Mouse (Mus musculus) spleen, embryonic (tissue): ENCODE data around the gene Atp8a1.
"Not testable (repeated sequence)": the region's sequence is repeated elsewhere in the genome, so short reads cannot be mapped to it uniquely, and the experiment has no call there.

ENCODE experiments used
- CTCF ChIA-PET: fragments of 350-600 bp; sonication (Branson Sonifier 250); formaldehyde crosslinking; loops from one replicate; lab custom pipeline; 2022; lab: Charles Lee

Atp8a1 gene

DNA sequence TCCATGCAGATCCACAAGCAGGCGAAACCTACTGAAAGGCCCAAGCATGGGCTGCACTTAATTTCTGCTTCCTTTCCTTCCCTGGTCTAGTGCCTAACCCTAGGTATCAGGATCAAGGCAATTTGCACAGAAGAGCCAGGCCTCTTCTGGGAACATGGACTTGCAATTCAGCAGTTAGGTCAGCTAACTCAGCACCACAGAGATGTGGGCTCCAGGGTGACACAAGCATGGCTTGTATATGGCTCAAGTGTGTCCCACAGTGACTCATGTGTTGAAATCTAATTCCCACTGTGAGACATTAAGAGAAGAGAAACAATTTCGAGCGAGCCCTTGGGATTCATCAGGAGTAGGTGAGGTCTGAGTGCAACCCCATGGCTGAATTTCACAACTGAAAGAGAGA is 18.9 kb downstream of the Atp8a1 start:
- CTCF ChIA-PET = no interaction called here

DNA sequence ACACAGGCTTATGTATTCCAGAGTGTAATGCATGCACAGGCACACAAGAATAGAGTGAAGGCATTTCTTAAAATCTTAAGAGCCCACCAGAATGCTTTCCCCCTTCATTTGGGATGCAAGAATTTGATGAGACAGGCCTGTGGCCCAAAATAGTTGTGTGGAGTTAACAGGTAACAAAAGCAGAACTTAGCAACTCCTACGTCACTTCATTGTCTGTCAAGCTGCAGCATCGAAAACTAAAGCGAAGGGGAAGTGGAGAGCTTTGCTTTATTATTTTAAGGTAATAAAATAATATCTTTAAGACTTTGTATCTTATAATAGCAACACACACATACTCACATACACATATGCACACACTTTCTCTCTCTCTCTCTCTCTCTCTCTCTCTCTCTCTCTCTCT is 20.3 kb downstream of the Atp8a1 start:
- CTCF ChIA-PET = no interaction called here

DNA sequence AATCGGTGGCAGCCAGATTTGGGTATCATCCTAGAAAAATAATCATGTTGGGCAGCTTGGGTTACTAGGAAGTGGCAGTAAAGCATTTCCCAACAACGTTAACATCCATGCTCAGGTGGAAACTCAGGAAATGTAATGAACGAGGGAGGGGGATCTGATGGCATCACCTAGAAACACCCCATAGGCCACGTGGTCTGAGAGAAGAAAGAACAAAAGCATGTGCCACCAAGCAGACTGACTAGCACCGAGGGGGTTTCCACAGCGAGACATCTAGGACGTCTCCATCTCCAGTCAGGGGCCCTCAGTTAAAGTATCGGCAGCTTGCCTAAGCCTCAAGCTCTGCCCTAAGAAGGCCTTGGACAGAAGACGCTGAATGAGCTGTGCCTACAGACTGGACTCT is 21.0 kb downstream of the Atp8a1 start:
- CTCF ChIA-PET = no interaction called here

DNA sequence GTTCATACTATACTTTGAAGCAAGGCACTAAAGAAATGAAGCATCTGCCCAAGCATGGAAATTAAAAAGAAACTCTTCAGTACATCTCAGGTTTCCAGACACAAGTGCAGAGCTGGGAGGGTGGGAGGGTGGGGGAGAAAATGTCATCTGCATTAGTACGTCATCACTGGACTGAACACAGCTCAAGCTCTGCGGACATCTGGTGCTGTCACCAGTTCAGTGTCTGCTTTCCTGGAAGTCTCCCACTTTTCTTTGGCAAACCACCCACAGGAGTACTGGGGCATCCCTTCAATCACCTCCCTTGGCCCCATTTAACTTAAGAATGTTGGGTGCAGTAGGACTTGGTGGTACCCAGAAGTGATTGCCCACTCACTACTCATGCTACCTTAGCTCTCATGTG is 22.6 kb downstream of the Atp8a1 start:
- CTCF ChIA-PET = no interaction called here

DNA sequence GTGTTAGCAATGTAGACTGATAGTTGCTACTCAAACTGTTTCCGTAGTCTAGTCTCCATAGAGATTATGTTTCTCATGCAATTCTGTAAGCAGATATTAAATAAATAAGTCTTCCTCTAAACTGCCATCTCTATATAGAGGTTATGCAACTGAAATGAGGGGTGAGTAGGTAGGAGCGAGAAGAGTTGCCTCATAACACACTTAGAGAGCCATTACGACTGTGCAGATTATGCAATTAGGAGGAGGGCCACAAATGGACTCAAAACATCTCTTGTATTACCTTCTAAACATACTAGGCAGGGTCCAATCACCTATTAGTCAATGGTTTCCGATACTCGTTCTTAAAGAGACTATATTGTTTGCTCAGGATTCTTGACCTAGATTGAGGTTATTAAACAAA is 23.5 kb downstream of the Atp8a1 start:
- CTCF ChIA-PET = interaction anchor here (0.6 to 0.8 kb wide), 3 partner anchors 19 to 517 kb away, joined by 3 to 6 read pairs (median 4); partner anchors contain the start of gene Slc30a9

DNA sequence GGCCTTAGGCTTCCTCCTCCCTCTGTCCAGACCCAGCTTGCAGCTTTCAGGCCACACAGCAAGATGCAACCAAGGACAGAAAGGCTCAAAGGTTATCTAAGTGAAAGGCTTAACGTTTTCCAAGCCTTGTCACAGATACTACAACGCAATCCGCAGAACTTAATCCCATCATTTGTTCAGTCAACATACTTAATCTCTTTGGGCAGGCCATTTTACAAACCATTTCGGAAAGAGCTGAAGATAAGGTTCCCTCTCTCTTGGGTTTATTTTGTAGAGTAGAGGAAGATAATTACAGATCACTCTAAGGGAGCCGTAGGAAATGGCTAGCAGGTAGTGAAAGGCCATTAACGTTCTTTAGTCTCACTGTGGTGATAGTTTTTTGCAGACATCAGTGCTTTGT is 24.6 kb downstream of the Atp8a1 start:
- CTCF ChIA-PET = interaction anchor here (1.2 kb wide), 1 partner anchor 22 kb away, joined by 3 read pairs; no protein-coding TSS in a partner anchor

DNA sequence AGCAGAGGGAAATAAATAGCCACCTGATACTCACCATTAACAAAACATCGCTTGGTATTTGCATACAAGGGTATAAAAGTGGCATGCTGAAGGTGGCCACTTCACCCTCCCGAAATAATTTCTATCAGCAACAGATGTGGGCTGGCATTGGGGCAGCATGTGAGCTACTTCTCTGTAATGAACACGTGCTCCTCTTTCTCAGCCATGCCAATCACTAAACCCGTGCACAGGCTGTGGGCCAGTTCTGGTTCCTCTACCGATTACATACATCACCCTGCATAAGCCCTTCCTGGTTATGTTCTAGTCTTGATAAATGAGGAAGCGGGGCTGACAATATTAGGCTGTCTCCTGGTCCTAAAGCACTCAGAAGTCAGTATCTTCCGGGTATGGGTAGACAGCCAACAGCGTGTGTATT is 25.2 kb downstream of the Atp8a1 start:
- CTCF ChIA-PET = interaction anchor here (0.7 to 1.2 kb wide), 4 partner anchors 23 to 190 kb away, joined by 3 read pairs; no protein-coding TSS in a partner anchor

DNA sequence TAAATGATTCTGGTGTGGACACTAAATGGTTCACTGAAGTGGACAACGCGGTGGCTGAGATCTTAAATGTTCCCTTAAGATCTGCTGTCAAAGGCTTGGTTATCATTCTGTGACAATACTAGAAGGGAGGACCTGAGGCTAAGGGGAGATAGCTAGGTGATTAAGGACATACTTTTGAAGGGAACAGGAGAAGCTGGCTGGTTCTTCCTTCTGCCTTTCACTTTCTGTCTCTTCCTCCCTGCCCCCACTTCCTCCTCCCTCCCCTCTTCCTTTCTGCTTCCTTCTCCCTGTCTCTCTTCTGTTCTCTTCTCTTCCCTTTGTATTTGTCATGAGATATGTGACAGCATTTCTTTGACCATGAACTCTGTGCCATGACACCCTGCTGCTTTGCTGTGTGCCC is 26.0 kb downstream of the Atp8a1 start:
- CTCF ChIA-PET = interaction anchor here (0.7 kb wide), 2 partner anchors 133 to 191 kb away, joined by 3 read pairs; no protein-coding TSS in a partner anchor

DNA sequence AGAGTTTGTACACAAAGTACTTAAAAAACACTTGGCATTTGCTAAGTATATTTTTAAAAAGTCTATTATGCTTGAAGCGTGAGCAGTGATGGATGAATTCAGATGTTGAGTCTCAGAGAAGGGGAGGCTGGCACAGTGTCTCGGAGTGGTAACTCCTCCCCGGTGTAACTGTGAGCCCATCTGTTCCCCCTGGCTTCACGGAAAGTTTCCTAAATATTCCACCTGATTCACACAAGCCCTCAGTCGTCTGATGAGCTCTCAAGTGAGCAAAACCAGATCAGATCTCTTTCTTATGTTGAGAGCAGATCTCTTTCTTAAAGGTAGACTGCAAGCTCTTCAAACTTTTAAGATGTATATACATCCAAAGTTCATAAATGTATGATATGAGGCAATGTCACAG is 27.8 kb downstream of the Atp8a1 start:
- CTCF ChIA-PET = no interaction called here

DNA sequence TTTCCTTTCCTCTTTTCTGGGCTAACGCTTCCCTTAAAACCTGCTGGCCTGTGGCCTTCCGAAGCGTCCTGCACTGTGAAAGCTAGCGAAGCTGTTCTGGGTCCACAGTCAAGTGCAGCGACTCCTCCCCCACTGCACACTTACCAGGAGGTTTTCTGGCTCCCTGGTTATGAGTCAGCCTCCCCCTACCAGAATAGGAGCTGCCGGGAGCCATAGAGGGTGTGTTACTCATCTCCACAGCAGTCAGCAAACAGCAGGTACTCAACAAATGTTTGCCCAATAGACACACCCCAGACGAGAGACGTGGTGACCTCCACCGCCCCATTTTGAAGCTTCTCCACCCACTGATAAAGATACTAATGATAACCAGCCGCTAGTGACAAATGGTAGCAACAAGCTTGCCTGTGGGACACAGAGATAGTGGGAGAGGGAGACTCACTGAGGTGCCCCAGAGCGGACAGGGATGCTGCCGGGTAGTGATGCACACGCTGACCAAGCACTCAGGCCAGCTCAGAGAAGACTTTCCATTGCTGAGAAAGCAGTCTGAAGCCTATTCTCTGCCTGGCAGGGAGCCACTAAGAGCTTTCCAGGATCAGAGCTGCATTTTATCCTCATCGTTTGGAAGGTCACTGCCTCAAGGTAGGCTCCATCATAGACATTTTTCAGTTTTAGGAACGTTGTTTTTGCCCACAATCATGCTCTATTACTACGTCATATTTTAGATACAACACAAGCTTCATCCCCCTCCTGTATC is 31.5 kb downstream of the Atp8a1 start:
- CTCF ChIA-PET = interaction anchor here (0.6 kb wide), 1 partner anchor 72 kb away, joined by 5 read pairs; no protein-coding TSS in a partner anchor

DNA sequence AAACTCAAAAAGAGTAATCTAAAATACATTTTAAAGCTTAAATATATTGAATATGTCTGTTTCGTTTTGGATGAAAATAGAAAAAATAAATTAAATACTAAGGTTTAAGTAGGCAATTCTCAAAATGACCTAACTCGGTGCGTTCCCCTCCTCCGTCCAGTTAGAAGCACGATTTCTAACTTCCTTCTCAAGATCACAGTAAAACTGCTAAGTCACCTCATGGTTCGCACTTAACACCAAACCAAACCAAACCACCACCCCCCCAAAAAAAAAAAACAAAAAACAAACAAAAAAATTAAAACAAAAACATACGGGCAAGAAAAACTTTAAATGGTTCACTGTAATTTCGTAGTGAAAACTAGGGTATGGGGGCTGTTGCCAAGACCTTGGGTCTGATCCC is 32.2 kb downstream of the Atp8a1 start:
- CTCF ChIA-PET = not testable (repeated sequence)

DNA sequence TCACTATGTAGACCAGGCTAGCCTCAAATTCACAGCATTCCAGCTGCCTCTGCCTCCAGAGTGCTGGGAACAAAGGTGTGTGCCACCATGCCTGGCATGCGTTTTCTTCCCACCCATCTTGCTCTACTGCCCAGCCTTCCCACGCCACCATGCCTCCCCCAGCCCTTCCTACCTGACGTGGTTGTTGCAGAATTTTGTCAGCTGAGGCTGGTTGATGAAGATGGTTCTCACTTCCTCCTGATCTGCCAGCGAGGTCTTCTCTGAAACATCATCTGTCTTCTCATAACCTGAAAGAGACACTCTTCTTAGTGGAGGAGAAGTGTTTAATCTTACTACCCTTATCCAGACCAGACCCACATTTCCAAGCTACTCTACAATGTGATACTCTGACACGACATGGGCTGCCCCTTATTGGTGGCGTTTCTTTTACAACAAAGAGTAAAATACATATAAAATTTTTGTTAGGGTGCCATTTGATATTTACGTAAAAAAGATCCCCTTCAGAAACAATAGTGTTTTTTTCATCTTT is 32.7 kb downstream of the Atp8a1 start:
- CTCF ChIA-PET = no interaction called here

DNA sequence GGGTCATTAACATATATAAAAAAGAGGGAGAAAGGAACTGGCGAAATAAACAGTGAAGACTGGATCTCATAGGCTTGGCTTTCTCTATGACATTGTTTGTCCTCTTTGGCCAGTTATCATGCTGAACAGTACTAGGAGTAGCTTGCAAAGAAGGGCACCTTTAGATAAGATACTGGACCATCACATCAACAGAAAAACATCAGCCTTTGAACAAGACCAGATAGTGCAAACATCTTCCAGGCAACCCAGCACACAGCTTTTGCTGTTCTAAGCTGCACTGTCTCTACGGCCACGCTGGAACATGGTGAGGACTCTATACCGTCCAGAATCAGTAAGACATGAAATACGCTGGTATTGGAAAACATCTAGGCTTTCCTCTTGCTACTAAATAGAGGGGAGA is 33.9 kb downstream of the Atp8a1 start:
- CTCF ChIA-PET = no interaction called here

DNA sequence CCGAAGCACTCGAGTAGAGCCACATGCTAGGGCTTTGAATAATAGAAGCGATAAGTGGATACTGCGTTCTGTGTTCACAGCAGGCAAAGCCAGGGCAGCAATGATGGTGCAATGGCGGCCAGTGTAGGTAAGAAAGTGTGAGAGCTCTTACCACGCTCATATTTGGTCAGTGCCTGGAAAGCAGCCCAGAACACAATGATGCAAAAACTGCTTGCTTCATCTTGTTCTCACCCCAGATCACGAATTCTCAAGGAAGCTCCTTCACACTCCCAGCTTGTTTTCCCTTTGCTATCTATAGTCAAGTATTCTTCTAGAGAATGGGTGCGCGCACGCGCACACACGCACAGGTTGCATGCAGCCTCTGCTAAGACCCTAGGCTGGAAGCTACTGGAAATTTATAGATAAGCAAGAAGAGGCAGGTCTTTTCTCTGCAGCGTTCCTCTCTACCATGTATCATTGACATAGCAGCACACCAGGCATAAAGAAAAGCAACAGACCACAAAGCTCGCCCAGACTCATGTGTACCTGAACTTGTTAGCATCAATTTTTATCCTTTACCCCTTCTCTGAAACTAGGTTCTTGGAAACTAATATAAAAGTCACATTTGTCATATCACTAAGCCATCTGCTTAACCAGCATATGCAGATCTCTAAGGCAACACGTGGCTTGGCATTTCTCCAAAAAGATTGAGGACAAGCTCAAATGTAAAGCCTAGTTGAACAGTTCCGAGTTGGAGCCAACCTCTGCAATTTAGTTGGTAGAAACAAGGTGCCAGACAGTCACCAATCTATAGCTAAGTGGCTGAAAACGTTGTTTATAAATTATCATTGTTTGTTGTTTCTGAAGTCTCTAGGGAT is 44.8 kb downstream of the Atp8a1 start:
- CTCF ChIA-PET = no interaction called here

DNA sequence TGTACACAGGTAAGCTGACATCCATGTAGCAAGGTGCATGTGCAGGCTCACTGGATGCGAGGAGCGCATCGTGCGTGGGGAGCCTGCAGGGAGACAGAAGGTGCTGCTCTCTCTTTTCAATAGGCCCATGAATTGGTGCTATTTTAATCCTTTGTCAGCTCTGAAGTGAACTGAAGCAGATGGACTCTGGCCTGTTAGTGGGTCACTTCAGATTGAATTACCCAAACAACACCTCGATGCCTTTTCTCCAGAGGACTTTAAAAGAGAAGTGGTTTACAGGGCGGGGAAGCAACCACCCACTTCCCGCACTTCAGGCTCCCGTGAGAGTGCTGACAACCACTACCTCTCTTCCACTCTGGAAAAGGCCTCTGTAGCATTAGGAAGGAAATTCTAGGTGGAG is 46.4 kb downstream of the Atp8a1 start:
- CTCF ChIA-PET = no interaction called here

DNA sequence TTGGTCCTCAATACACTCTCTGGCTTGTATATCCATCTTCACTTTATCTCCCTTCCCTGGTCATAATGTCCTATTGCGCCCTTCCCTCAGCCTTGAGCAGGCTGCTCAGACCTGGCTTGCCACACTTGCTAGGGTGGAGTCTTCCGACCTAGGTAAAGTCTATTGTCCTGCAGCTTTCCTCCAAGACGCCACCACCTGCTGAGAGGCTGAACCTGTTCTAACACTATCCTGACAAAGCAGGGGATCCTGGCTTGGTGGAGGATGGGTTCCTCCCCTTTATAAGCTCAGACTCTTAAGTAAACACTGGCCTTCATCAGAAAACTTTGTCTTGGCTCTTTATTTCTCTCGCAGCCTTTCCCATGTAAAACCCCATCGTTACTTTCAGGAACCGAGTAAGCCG is 47.4 kb downstream of the Atp8a1 start:
- CTCF ChIA-PET = no interaction called here

DNA sequence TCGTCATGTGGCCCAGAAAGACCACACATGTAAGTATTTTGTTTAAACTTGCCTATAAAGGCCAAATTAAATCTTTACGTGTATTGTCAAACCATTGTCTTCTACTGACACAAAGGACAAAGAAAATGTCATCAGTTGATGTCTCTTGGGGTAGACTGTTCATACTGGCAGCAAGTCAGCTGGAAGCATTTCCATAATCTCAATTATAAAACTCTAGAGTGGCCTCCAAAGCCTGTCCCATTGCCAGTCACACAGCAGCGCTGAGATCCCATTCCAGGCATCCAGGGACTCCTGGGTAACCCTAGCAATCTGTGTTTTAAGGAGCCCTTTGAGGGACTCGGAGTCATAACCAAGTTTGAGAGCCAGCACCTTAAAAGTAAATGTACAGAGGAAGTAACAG is 48.9 kb downstream of the Atp8a1 start:
- CTCF ChIA-PET = no interaction called here

DNA sequence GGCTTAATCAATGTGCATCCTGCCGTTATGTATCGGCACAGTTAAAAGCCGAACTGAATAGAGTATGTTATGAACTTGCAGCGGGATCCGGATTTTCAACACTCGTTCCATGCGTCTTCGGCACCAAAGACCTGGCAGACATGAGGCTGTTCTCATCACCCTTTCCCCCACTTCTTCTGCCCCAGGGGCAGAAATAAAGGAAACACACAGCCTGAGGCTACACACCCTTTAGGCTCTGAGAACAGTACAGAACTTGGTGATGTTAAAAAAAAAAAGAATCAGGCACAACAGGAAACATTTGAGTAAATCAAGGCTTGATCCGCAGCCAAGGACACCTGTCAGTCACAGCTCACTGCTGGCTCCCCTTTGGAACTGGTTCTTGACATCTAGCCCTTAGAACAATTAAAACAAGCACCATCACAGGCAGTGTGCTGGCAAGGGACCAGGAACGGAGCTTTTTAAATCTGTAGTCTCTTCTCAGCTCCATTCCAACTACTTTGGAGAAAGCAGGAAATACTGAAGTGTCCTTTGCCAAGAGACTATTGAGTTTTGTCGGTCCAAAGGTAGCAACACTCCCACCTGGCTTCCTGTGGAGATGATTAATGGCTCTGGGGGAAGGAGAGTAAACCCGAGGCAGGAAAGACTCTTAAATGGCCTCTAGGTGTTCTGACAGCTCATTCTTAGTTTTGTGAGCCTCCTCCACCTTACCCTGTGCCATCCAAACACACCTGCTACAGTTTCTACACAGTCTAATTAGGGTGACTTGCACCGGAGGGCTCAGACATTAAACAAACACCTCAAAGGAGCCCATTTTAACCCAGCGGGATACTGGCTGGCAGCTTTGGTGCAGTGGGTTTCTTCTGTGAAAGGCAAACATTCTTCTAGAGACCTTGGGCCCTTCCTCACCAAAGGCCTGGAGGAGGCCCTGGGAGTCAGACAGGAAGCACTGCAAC is 50.0 kb downstream of the Atp8a1 start:
- CTCF ChIA-PET = no interaction called here

DNA sequence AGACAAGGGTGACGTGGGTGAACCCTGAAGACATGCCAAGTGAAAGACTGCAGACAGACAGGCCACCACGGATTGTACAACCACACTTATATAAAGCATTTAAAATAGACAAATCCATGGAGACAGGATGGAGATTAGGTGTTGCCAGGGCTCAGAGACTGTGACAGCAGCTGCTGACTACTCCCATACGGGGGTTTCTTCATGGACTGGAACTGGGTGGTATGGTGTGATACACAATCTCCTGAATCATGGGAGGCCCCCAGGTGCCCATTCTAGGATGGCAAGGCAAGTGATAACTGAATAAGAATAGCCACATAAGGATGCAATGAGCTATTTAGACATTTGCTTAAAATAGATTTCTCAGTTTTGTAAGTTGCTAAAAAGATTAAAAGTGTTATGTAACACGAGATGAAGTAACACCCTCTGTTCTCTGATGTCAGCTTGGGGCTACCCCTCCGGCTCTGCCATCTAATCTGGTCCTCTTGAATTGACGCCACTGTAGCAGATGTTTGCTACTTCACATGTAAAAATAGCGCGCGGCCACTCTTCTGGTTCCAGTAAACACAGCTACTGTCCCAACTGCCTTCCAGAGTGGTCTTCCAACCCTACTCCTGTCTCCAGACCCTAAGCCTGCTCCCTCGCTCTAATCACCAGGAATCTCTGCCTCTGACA is 53.0 kb downstream of the Atp8a1 start:
- CTCF ChIA-PET = no interaction called here

DNA sequence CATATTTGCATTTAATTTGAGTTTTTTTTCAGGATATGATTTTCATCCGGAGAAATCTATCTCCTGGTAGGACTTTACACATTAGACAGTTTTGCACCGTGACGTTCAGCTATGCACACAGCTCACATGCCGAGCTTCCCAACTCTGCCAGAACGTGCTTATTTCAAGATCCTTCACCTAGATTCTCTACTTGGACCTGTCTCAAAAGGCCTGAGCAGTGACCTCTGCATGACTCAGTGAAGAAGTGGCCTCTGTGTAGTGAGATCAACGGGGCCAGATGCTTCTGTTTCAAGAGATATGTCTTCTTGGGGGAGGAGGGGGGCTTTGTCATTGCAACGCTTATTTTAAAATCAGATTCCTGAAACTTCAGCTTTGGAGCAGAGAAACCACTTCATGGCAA is 64.5 kb downstream of the Atp8a1 start:
- CTCF ChIA-PET = no interaction called here

DNA sequence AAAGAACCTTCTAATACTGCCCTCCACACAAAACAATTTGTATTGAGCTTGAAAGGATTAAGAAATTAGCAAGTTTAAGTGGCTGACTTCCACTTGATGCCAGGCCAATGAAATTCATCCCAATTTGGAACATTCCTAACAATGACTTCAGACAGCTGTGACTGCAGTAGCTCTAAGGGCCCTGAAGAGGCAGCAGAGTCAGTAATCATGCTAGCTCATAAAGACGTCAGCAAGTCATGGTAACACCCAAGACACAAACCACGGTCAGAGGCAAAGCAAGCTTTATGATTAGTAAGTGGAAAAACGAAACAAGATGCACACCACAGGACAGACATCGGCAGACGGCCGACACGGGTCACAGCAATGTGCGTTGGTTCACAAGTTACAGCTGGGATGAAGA is 69.2 kb downstream of the Atp8a1 start:
- CTCF ChIA-PET = interaction anchor here (1.0 kb wide), 1 partner anchor 24 kb away, joined by 3 read pairs; no protein-coding TSS in a partner anchor
